Mouse (Mus musculus) thymus, adult 18-20 months (tissue): Measurements from ENCODE around the gene Rbpj.

Experiments used
- DNase-seq, 2 experiments: peaks; one replicate each; pipeline ENCODE4 v3.0.0; 2022; ENCODE audit warnings: mixed read lengths in 2 of 2

The Rbpj gene

GRCm38 (mm10) chr5:53469777-53470131 is 3.8 kb downstream of the Rbpj start:
- DNase-seq: no peak

DNA sequence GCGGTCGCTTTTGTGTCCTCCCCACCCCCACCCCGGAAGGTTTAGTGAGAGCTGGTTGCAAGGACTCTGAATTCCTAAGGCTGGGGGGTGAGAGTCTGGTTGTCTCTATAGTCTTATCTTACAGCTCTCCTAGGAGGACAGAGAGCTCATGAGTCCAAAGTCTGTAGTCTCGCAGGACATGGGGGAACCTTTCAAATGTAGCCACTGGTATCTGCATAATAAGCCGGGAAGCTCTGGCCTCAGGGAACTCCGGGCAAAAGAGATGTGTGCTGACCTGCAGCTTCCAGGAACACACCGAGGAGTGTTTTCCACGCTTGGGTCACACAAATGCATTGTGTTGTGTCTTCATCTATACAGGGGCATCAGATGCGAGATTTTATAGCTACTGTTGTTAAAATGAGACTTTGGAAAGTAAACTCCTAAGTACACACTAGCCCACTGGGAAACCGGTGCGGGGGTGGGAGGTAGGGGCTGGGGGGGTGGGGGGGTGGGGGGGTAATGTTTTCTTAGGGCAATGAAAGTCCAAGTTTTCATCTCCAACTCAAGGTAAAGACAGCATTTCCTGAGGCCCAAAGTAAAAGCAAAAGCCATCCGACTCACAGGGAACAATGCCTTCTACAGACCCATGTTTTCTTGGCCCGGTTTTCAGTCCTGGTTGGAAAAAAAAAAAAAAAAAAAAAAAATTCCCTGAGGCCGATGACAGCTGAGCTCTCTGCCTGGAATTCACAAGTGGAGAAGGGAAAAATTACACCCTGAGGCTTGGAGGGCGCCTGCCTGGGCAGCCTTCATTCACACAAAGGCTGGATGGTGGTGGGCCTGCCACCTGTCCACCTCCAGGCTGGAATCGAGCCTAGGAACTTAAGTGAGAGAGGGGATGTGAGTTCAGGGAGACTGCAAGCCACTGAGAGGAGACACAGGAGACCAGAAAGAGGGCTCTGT is 4.5 kb downstream of the Rbpj start:
- no peak for DNase-seq

GRCm38 (mm10) chr5:53472485-53472884 is 6.5 kb downstream of the Rbpj start:
- no peak for DNase-seq

GRCm38 (mm10) chr5:53479161-53479560 is 13.2 kb downstream of the Rbpj start:
- no peak for DNase-seq

DNA sequence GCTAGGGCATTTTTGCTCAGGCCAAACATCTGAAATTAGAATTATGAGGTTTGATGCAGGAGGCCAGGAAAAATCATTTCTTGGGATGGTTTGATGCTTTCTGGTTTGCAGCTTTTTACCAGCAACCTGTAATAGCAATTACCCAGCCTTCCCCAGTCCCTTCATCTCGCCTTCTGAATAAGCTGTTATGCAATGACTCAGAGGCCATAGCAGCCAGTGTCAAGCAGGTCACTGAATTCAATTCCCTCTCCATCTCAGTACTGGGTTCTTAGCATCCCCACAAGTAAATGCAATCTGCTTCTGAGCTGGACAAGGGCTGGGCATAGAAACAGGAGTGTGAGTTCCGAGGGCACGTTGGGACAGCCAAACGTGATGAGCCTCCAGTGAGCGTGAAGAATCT is 13.9 kb downstream of the Rbpj start:
- DNase-seq: no peak

DNA sequence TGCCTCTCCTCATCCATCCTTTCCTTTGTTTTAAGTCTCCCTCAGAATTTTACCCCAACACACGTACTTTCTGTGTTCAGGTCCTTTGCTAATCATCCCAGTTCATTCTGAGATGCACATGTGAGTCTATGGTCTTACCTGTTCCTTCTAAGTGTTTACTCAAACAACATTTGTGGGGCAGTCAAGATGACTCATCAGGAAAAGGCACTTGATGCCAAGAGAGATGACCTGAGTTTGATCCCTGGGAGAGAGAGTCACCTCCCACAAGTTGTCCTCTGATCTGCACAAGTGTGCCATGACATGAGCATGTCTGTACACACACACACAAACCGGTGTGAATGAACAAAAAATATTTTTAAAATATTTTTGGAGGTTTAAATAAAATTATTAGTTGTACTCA is 15.1 kb downstream of the Rbpj start:
- no peak for DNase-seq

DNA sequence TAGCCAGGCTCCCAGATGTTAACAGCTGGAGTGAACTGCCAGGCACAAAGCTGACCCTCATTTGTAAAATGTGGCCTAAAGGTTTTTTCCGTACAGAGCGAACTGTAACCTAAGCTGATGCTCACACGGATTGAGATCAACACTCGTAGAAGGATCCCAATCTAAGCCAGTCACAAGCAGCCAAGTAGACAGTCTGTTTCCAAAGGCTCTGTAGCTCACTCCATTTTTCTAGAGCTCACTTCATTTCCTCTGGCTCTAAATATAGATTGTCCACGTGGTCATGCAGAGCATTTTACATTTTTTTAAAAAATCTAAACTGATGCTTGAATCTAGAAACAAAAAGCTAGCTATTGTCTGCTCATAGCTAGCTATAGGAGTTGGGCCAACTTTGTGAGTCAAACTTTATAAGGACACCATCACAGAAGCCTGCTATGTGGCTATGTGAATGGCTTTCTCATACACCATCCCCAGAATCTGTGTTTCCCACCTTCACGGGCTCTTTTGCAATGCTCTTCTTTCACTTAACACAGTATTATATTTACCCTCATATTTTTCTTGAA is 19.2 kb downstream of the Rbpj start:
- DNase-seq: no peak

DNA sequence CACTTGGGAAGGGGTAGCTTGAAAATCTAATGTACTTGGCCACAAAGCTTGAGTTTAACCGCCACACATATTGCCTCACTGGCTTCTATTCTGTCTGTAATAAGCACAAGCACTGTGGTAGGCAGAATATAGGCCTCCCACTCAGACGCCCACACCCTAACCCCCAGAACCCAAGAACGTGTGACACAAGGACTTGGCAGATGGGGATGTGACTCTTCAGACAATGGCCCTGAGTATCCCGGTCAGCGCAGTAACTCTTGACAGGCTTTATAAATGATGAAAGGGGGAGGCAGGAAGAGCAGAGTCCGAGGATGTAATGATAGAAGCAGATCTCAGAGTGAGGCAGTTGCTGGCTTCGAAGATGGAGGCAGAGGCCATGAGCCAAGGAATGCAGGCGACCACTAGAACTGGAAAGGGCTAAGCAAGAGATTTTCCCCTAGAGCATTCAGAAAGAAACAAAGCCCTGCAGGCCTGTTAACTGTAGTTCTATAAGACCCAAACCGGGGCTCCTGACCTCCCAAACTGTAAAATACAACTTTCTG is 20.1 kb downstream of the Rbpj start:
- no peak for DNase-seq

DNA sequence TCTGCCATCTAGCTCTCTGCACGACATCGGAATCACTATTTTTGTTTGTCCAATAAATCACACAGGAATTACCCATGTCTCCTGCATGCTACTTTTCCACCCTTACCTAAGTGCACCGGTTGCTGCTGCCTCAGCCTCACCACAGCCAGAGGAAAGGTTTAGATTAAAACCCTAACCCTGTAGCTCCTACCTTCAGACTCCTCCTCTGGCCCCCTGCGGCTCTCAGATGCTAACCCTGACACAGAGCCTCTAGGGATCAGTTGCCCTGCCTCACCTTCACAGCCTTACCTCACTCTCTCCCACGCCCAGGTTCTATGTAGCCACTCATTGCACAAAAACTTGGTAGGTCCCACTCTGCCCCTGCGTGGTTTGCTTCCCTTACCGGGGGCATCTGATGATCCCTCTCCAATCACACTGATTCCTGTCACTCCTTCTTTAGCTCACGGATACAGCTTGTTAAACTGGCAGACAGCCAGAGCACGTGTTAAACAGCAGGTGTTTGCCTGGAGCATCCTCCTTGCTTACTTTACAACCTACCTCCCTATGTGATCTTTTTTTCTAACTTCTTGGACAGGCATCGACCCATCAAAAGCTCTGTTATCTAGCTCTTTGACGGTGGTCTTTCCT is 21.1 kb downstream of the Rbpj start:
- DNase-seq: no peak

DNA sequence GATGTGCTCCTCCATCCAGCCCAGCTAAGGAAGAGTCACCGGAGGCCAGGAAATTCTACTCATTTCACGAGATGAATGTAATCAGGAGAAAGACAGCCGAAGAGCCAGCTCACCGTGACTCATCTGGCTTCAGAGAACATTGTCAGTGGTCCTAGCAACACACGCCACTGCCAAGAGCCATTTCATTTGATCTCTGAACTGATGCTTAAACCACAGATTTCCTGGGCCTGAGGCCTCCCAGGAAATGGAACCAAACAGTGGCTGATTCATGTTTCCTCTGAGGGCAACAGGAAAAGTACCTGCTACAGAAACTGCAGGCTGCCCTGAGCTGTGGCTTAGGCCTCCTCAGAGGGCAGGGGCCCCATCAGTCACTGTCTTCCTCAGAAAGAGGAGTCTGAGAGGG is 24.7 kb downstream of the Rbpj start:
- peak; percentile 9 to 23 for DNase-seq

DNA sequence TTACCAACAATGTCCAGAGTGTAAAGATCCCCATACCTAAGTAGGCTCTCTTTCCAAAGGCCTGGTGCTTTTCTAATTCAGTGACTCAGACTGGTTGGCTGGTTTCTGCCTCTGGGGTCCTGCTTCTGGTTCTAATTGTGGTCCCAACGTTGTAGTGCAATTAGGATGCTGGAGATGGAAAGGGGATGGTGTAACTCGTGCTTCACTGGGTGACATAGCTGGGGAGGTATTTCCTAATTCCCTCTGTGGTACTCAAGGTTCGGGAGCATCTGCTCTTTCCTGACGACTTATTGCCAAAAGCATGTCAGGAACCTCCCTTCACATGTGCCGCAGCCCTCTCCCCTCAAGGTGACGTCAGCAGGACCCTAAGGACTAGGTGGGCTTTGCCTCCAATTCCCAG is 27.8 kb downstream of the Rbpj start:
- DNase-seq: no peak

GRCm38 (mm10) chr5:53494536-53495159 is 28.7 kb downstream of the Rbpj start:
- DNase-seq: no peak

DNA sequence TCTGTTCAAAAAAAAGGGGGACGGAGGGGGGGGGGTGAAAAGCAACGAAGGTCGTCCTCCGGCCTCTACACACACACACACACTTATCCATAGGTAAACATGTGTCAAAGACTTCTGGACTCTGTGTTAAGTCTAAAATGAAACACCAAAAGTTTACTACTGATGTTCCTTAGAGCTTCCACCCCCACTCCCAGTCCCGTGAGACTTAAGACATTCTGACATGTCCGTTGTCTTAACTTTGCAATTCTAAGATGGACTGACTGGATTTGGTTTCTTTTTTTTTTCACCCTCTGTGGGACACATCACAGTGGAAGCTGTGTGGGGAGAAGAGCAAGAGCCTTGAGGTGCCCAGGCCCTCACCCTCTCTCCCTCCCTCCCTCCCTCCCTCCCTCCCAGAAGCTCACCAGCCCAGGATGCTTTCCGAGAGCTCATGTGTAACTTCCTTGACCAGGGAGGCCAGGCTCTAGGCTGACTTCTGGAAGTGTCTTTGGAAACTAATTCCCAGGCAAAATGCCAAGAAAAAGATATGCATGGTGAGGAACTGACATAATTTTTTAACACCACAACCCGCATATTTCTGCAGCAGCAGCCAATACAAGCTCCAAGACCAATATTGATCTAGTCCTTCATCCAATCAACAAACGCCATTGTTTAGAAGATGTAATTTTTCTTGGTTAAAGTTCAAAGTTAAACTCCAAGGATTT is 31.0 kb downstream of the Rbpj start:
- DNase-seq: no peak

DNA sequence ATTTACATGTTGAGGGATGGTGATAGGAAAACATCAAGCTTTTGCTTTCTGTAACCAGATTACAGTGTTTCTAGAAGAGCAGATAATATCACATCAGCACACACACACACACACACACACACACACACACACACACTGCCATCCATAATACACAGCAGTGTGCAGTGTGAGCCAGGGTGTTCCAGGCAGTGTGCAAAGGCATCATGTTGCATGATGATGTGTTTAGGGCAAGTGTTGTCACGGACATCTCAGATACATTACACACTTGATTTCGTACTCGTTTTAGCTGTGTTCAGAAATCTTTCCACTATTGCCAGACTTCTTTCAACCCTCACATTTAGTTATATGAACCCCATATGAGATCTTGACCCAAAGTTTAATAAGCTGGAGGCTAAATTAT is 33.6 kb downstream of the Rbpj start:
- DNase-seq: no peak

GRCm38 (mm10) chr5:53500509-53501145 is 34.7 kb downstream of the Rbpj start:
- no peak for DNase-seq

- no peak for DNase-seq
Measured at GRCm38 (mm10) chr5:53503261-53503660, 37.3 kb downstream of the Rbpj start.

- DNase-seq: no peak
Measured at GRCm38 (mm10) chr5:53505751-53506150, 39.8 kb downstream of the Rbpj start.

GRCm38 (mm10) chr5:53507371-53507770 is 41.4 kb downstream of the Rbpj start:
- DNase-seq: no peak

GRCm38 (mm10) chr5:53509465-53509864 is 43.5 kb downstream of the Rbpj start:
- no peak for DNase-seq

DNA sequence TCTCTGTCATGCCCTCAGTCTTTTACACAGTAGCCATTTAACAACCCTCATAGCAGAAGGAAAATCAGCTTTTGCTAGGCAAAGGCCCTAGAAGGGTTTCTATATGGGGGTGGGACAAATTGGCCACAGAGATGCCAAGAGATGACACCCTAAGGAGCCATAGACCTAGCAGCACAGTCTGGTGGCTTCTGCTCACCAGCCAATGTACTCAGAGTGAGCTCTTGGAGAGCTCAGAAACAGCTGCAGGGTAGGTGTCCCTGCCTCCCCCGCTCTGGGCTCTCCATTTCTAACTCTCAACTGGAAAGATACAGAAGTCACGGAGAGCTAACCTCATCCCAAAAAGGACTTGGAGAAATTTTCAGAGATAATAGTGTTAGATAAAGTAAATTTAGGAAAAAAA is 44.0 kb downstream of the Rbpj start:
- DNase-seq: no peak

GRCm38 (mm10) chr5:53511426-53511825 is 45.5 kb downstream of the Rbpj start:
- no peak for DNase-seq

GRCm38 (mm10) chr5:53514959-53515612 is 49.1 kb downstream of the Rbpj start:
- no peak for DNase-seq
